Mouse (Mus musculus) midbrain, embryonic 14.5 days (tissue): Measurements from ENCODE around the gene Atp6v0b. TPM values are rescaled to one million over a fixed set of nuclear protein-coding genes. Genes with fewer than 3 reads are reported as not detected.

ENCODE experiments used
- ATAC-seq: fragments of 200-750 bp; cut with Nextera tagmentation; 2 replicates; pipeline ENCODE4 v1.8.0; 2017; ENCODE audit warnings: moderate number of reproducible peaks, moderate library complexity; ENCODE audit not compliant: low FRiP score, low TSS enrichment
- DNase-seq: peaks from one replicate; pipeline ENCODE4 v3.0.0-alpha.2; 2015
- H3K27ac ChIP-seq: fragments of 300-500 bp; sonication (generic); replicated peaks from 2 replicates; pipeline ENCODE4 v1.5.1; 2014; ENCODE audit warnings: mild to moderate bottlenecking, low read depth, low read length, moderate library complexity
- H3K27me3 ChIP-seq: fragments of 300-500 bp; sonication (generic); 2 replicates; pipeline ENCODE4 v1.6.1; 2014; ENCODE audit warnings: low read length, control low read depth, mixed read lengths; ENCODE audit not compliant: control insufficient read depth, insufficient read depth
- H3K36me3 ChIP-seq: fragments of 300-500 bp; sonication (generic); 2 replicates; pipeline ENCODE4 v1.6.1; 2014; ENCODE audit warnings: low read length, control low read depth; ENCODE audit not compliant: control insufficient read depth, insufficient read depth
- H3K4me1 ChIP-seq: fragments of 300-500 bp; sonication (generic); 2 replicates; pipeline ENCODE4 v1.6.1; 2014; ENCODE audit warnings: mild to moderate bottlenecking, antibody characterized with exemption, low read length, control low read depth; ENCODE audit not compliant: control insufficient read depth, insufficient read depth
- H3K4me2 ChIP-seq: fragments of 300-500 bp; sonication (generic); 2 replicates; pipeline ENCODE4 v1.6.1; 2014; ENCODE audit warnings: mild to moderate bottlenecking, low read length, moderate library complexity
- H3K4me3 ChIP-seq: fragments of 300-500 bp; sonication (generic); replicated peaks from 2 replicates; pipeline ENCODE4 v1.5.1; 2014; ENCODE audit warnings: low read depth, low read length
- H3K9ac ChIP-seq: fragments of 300-500 bp; sonication (generic); replicated peaks from 2 replicates; pipeline ENCODE4 v1.6.1; 2014; ENCODE audit warnings: mild to moderate bottlenecking, low read length, moderate library complexity
- H3K9me3 ChIP-seq: fragments of 300-500 bp; sonication (generic); 2 replicates; pipeline ENCODE4 v1.6.1; 2016; ENCODE audit warnings: low read length, control low read depth, mixed read lengths; ENCODE audit not compliant: control insufficient read depth
- WGBS: fragments of 180-500 bp; shearing (Covaris S2); extraction: QIAGEN DNeasy Blood & Tissue Kit; methylation state at CpG from one replicate; pipeline ENCODE4 v1.1.7; 2014; 5-methylcytosine and 5-hydroxymethylcytosine counted together
- polyA plus RNA-seq: library from polyadenylated mRNA; unstranded; fragments of >200 nt; fragmentation: Nextera tagmentation; extraction: Ambion mirVana; gene quantifications from 2 replicates; pipeline ENCODE4 v1.2.1, GENCODE M21; 2014

The Atp6v0b gene
- polyA plus RNA-seq, 1 experiment from 2014 or later: 528 TPM

- Histone ChIP-seq H3K36me3 (peaks cover 39% of the 10 kb centered on the region), H3K4me3 (peak overlapping the region; percentile 95), H3K27ac (peak overlapping the region; percentile 55; the same call in 1 of the 2 replicates), H3K9ac (peak overlapping the region; percentile 86), H3K4me1 (peaks cover 31% of the 10 kb centered on the region), H3K9me3 (no peaks in the 10 kb centered on the region), H3K4me2 (peak overlapping the region; percentile 84), H3K27me3 (no peaks in the 10 kb centered on the region)
- 3% methylated on average over 24 of the region's 24 CpGs for WGBS
- DNase-seq: no peak
- ATAC-seq: no peak
Measured at GRCm38 (mm10) chr4:117886644-117887043, 489 bp downstream of the Atp6v0b start.

GRCm38 (mm10) chr4:117885994-117886393 is 1.1 kb downstream of the Atp6v0b start:
- peaks cover 28% of the 10 kb centered on the region for H3K4me1 ChIP-seq
- H3K27ac ChIP-seq: no peak overlapping the region
- H3K4me2 ChIP-seq: peak overlapping the region; percentile 84
- H3K36me3 ChIP-seq: peaks cover 40% of the 10 kb centered on the region
- peak overlapping the region; percentile 86; the same call in 1 of the 2 replicates for H3K9ac ChIP-seq
- 85% methylated on average over 9 of the region's 9 CpGs for WGBS
- H3K27me3 ChIP-seq: no peaks in the 10 kb centered on the region
- peak overlapping the region; percentile 95 for H3K4me3 ChIP-seq
- DNase-seq (no peak), ATAC-seq (no peak)
- H3K9me3 ChIP-seq: no peaks in the 10 kb centered on the region

- Histone ChIP-seq H3K27me3 (no peaks in the 10 kb centered on the region), H3K4me3 (no peak overlapping the region), H3K4me1 (peaks cover 31% of the 10 kb centered on the region), H3K9ac (no peak overlapping the region), H3K27ac (no peak overlapping the region), H3K4me2 (no peak overlapping the region), H3K36me3 (peaks cover 45% of the 10 kb centered on the region), H3K9me3 (no peaks in the 10 kb centered on the region)
- WGBS: 93% methylated on average over 10 of the region's 10 CpGs
- ATAC-seq (no peak), DNase-seq (no peak)
Measured at GRCm38 (mm10) chr4:117885093-117885492, 2.0 kb downstream of the Atp6v0b start.

GRCm38 (mm10) chr4:117884146-117884545 is 3.0 kb downstream of the Atp6v0b start:
- H3K9ac ChIP-seq: peak overlapping the region; percentile 89
- peak overlapping the region; percentile 82; the same call in 1 of the 2 replicates for H3K4me3 ChIP-seq
- ATAC-seq: no peak
- WGBS: 100% methylated on average over 1 of the region's 1 CpGs
- peak overlapping the region; percentile 78 for H3K4me2 ChIP-seq
- peaks cover 35% of the 10 kb centered on the region for H3K4me1 ChIP-seq
- no peaks in the 10 kb centered on the region for H3K27me3 ChIP-seq
- H3K36me3 ChIP-seq: peaks cover 45% of the 10 kb centered on the region
- DNase-seq: no peak
- H3K9me3 ChIP-seq: no peaks in the 10 kb centered on the region
- H3K27ac ChIP-seq: no peak overlapping the region

GRCm38 (mm10) chr4:117882701-117883691 is 4.1 kb downstream of the Atp6v0b start, which contains the start of gene B4galt2:
B4galt2 (minus strand) TSS chr4:117883487.
- WGBS: under 1% methylated on average over 75 of the region's 103 CpGs
- peak within 1 kb of the TSS; percentile 89 for H3K9ac ChIP-seq
- no peaks in the 10 kb centered on the region for H3K9me3 ChIP-seq
- peak within 1 kb of the TSS; percentile 82 for H3K4me3 ChIP-seq
- DNase-seq: peak; percentile 87
- H3K36me3 ChIP-seq: peaks cover 52% of the 10 kb centered on the region
- peak within 1 kb of the TSS; percentile 78 for H3K4me2 ChIP-seq
- H3K4me1 ChIP-seq: peaks cover 35% of the 10 kb centered on the region
- ATAC-seq: peak; percentile 60
- H3K27me3 ChIP-seq: no peaks in the 10 kb centered on the region
- peak within 1 kb of the TSS; percentile 78 for H3K27ac ChIP-seq

GRCm38 (mm10) chr4:117878703-117879102 is 8.4 kb downstream of the Atp6v0b start:
- Histone ChIP-seq H3K4me2 (no peak overlapping the region), H3K27ac (no peak overlapping the region), H3K9ac (no peak overlapping the region), H3K27me3 (no peaks in the 10 kb centered on the region), H3K36me3 (peaks cover 68% of the 10 kb centered on the region), H3K4me1 (peaks cover 18% of the 10 kb centered on the region), H3K4me3 (no peak overlapping the region), H3K9me3 (no peaks in the 10 kb centered on the region)
- DNase-seq: no peak
- WGBS: 80% methylated on average over 5 of the region's 5 CpGs
- ATAC-seq: no peak

GRCm38 (mm10) chr4:117878301-117878700 is 8.8 kb downstream of the Atp6v0b start:
- H3K4me3 ChIP-seq: no peak overlapping the region
- H3K27me3 ChIP-seq: no peaks in the 10 kb centered on the region
- no peaks in the 10 kb centered on the region for H3K9me3 ChIP-seq
- H3K27ac ChIP-seq: no peak overlapping the region
- ATAC-seq: no peak
- peaks cover 15% of the 10 kb centered on the region for H3K4me1 ChIP-seq
- DNase-seq: no peak
- peaks cover 72% of the 10 kb centered on the region for H3K36me3 ChIP-seq
- no peak overlapping the region for H3K9ac ChIP-seq
- WGBS: 61% methylated on average over 10 of the region's 10 CpGs
- no peak overlapping the region for H3K4me2 ChIP-seq

- Histone ChIP-seq H3K27me3 (no peaks in the 10 kb centered on the region), H3K4me3 (no peak overlapping the region), H3K36me3 (peaks cover 53% of the 10 kb centered on the region), H3K27ac (no peak overlapping the region), H3K9me3 (no peaks in the 10 kb centered on the region), H3K4me1 (no peaks in the 10 kb centered on the region), H3K9ac (no peak overlapping the region), H3K4me2 (no peak overlapping the region)
- WGBS: 90% methylated on average over 9 of the region's 9 CpGs
- no peak for DNase-seq
- ATAC-seq: no peak
Measured at GRCm38 (mm10) chr4:117873615-117874014, 13.5 kb downstream of the Atp6v0b start.
